Mouse (Mus musculus) kidney, adult 2 months (tissue): Measurements from ENCODE around the gene AY074887. TPM values are rescaled to one million over a fixed set of nuclear protein-coding genes. Genes with fewer than 3 reads are reported as not detected.
"Not testable (repeated sequence)": the region's sequence is repeated elsewhere in the genome, so short reads cannot be mapped to it uniquely, and the experiment has no call there.

ENCODE experiments used
- DNase-seq: peaks from one replicate; pipeline ENCODE4 v3.0.0; 2021
- H3K27ac ChIP-seq: fragments of 200-500 bp; 2 replicates; pipeline ENCODE4 v1.5.1; 2012; ENCODE audit warnings: low read depth, low read length, control low read depth, inconsistent platforms; ENCODE audit not compliant: insufficient read depth
- H3K27me3 ChIP-seq: fragments of 200-500 bp; replicated peaks from 2 replicates; pipeline ENCODE4 v1.6.1; 2012; ENCODE audit warnings: mild to moderate bottlenecking, moderate library complexity, low read length, inconsistent platforms; ENCODE audit not compliant: control insufficient read depth, insufficient read depth
- H3K36me3 ChIP-seq: fragments of 200-500 bp; 2 replicates; pipeline ENCODE4 v1.6.1; 2012; ENCODE audit warnings: mild to moderate bottlenecking, moderate library complexity, low read length, inconsistent platforms; ENCODE audit not compliant: control insufficient read depth, insufficient read depth
- H3K4me1 ChIP-seq: fragments of 200-500 bp; 2 replicates; pipeline ENCODE4 v1.6.1; 2011; ENCODE audit warnings: low read length; ENCODE audit not compliant: control insufficient read depth, insufficient read depth
- H3K4me3 ChIP-seq: fragments of 200-500 bp; 2 replicates; pipeline ENCODE4 v1.5.1; 2011; ENCODE audit warnings: mild to moderate bottlenecking, low read depth, low read length, control low read depth; ENCODE audit not compliant: insufficient read depth
- CTCF ChIP-seq: fragments of 200-500 bp; conservative IDR thresholded peaks from 2 replicates; pipeline ENCODE4 v1.5.1; 2011; ENCODE audit warnings: low read depth, mild to moderate bottlenecking, control low read depth, low read length, moderate library complexity, mixed read lengths; ENCODE audit not compliant: insufficient read depth, insufficient read length
- POLR2A ChIP-seq: fragments of 200-500 bp; IDR thresholded peaks from one replicate; pipeline ENCODE4 v1.6.1; 2011; ENCODE audit warnings: low read depth, low read length, control low read depth
- WGBS: fragments of 180-500 bp; shearing (Covaris S2); methylation state at CpG from one replicate; pipeline ENCODE4 v1.1.7; 2018; 5-methylcytosine and 5-hydroxymethylcytosine counted together
- polyA plus RNA-seq: library from polyadenylated mRNA; depleted of rRNA; stranded (reverse); fragments of >200 nt; gene quantifications from 2 replicates; pipeline ENCODE4 v1.2.3, GENCODE M21; 2012

AY074887 gene
- polyA plus RNA-seq, 1 experiment: not detected

DNA sequence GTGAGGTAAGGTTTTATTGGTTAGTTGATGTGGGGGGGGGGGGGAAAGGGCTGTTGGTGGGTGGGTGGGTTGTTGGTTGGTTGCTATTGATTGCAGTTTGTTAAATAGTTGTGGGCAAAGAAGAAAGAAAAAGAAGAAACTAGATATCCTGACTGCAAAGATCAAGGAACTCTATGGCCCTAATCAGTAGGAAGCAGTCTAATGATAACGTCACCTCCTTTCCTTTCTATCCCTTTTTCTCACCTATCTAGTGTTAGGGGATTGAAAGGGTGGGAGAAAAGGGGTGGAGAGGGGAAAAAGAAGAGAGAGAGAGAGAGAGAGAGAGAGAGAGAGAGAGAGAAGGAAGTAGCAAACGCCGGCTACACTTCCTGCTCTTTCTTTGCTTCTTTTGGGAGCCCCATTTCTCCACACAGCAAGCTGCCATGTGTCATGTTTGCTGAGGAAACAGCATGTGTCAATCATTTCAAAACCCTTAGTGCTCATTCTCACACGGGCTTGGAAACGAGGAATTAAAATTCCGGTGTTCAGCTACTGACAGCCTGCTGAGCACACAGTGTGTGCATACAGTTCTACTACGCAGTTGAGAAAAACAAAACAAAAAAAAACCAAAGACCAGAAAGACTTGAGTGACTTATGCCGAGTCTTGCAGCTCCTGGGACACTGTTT is 19.3 kb upstream of the AY074887 start:
- TF ChIP-seq POLR2A (no peak), CTCF (no peak)
- 75% methylated on average over 8 of the region's 8 CpGs for WGBS
- H3K36me3 ChIP-seq: no peaks in the 10 kb centered on the region
- H3K27ac ChIP-seq: no peak overlapping the region
- no peaks in the 10 kb centered on the region for H3K27me3 ChIP-seq
- H3K4me1 ChIP-seq: no peaks in the 10 kb centered on the region
- H3K4me3 ChIP-seq: no peak overlapping the region
- DNase-seq: no peak

DNA sequence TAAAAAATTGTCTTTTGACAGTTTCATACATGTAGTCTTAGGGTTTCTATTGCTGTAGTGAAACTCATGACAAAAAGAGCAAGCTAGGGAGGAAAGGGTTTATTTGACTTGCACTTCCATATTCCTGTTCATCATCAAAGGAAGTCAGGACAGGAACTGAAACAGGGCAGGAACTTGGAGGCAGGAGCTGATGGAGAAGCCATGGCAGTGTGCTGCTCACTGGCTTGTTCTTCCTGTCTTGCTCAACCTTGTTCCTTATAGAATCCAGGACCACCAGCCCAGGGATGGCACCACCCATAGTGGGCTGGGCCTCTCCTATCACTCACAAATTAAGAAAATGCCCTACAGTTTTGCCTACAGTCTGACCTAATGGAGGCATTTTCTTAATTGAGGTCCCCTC is 12.9 kb upstream of the AY074887 start:
- no peak for TF ChIP-seq CTCF
- no peak for TF ChIP-seq POLR2A
- Histone ChIP-seq H3K27ac (no peak overlapping the region), H3K4me3 (no peak overlapping the region), H3K27me3 (no peaks in the 10 kb centered on the region), H3K4me1 (peaks cover 9% of the 10 kb centered on the region; the same call in 1 of the 2 replicates), H3K36me3 (no peaks in the 10 kb centered on the region)
- no peak for DNase-seq

DNA sequence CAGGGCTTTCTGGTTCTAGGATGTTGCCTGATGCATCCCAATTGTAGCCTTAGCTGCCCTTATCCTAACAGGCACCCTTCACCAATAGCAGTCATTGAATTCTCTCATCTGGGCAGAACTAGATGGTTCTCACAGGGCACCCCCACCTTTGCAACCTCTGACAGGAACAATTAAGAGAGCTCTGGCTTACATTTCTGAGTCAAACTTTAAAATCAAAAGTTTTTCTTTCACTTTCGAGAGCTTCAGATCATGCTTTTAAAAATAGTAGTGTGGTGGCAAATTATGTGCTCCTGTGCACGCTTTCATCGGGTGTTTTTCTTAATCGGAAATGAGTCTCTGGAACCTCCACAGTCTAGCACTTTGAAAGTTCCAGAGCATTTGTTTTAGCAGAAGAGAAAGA is 10.3 kb upstream of the AY074887 start:
- Histone ChIP-seq H3K27ac (no peak overlapping the region), H3K4me3 (no peak overlapping the region), H3K36me3 (peaks cover 5% of the 10 kb centered on the region), H3K4me1 (peaks cover 9% of the 10 kb centered on the region; the same call in 1 of the 2 replicates), H3K27me3 (no peaks in the 10 kb centered on the region)
- TF ChIP-seq CTCF (no peak), POLR2A (no peak)
- DNase-seq: no peak
- 89% methylated on average over 4 of the region's 4 CpGs for WGBS

GRCm38 (mm10) chr9:54950162-54950561 is 636 bp downstream of the AY074887 start:
- DNase-seq, H3K4me1 ChIP-seq, H3K36me3 ChIP-seq, H3K27me3 ChIP-seq: not testable (repeated sequence)
- WGBS: 35% methylated on average over 8 of the region's 8 CpGs
- peak overlapping the region; percentile 72; the same call in 1 of the 2 replicates for H3K27ac ChIP-seq
- H3K4me3 ChIP-seq: peak overlapping the region; percentile 90

GRCm38 (mm10) chr9:54949465-54949864 is 1.3 kb downstream of the AY074887 start:
- Histone ChIP-seq H3K27ac (no peak overlapping the region), H3K4me3 (no peak overlapping the region), H3K27me3 (no peaks in the 10 kb centered on the region), H3K4me1 (peaks cover 4% of the 10 kb centered on the region; the same call in 1 of the 2 replicates), H3K36me3 (peaks cover 7% of the 10 kb centered on the region; the same call in 1 of the 2 replicates)
- TF ChIP-seq CTCF (no peak), POLR2A (no peak)
- no peak for DNase-seq

- peaks cover 4% of the 10 kb centered on the region; the same call in 1 of the 2 replicates for H3K36me3 ChIP-seq
- no peak for DNase-seq
- TF ChIP-seq CTCF (no peak), POLR2A (no peak)
- no peak overlapping the region for H3K27ac ChIP-seq
- no peak overlapping the region for H3K4me3 ChIP-seq
- WGBS: 71% methylated on average over 16 of the region's 16 CpGs
- no peaks in the 10 kb centered on the region for H3K27me3 ChIP-seq
- H3K4me1 ChIP-seq: no peaks in the 10 kb centered on the region
Measured at GRCm38 (mm10) chr9:54946256-54946655, 4.5 kb downstream of the AY074887 start.

- H3K27ac ChIP-seq: no peak overlapping the region
- peak; percentile 38 for DNase-seq
- no peak overlapping the region for H3K4me3 ChIP-seq
- no peaks in the 10 kb centered on the region for H3K27me3 ChIP-seq
- WGBS: 71% methylated on average over 2 of the region's 2 CpGs
- no peaks in the 10 kb centered on the region; the same call in 1 of the 2 replicates for H3K4me1 ChIP-seq
- TF ChIP-seq CTCF (peak; percentile 33; the same call in 1 of the 2 replicates), POLR2A (no peak)
- H3K36me3 ChIP-seq: peaks cover 5% of the 10 kb centered on the region; the same call in 1 of the 2 replicates
Measured at GRCm38 (mm10) chr9:54944467-54944866, 6.3 kb downstream of the AY074887 start.

DNA sequence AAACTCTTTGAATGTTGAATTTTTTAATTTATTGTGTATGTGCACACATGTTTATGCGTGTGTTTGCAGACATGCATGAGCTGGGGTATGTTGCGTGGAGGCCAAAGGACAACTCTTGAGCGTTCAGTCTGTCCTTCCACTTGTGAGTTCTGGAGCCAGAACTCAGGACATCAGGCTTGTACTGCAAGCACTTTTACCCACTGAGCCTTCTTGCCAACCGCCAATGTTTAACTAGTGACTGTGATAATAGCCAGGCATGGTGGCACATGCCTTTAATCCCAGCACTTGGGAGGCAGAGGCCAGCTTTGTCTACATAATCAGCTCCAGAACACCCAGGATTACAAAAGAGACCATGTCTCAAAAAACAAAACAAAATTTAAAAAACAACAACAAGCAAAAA is 8.7 kb downstream of the AY074887 start:
- 71% methylated on average over 4 of the region's 4 CpGs for WGBS
- Histone ChIP-seq H3K4me1 (no peaks in the 10 kb centered on the region; the same call in 1 of the 2 replicates), H3K4me3 (no peak overlapping the region), H3K27ac (no peak overlapping the region), H3K36me3 (peaks cover 9% of the 10 kb centered on the region), H3K27me3 (no peaks in the 10 kb centered on the region)
- DNase-seq: peak; percentile 83
- no peak for TF ChIP-seq CTCF
- TF ChIP-seq POLR2A: no peak
